Mouse (Mus musculus) midbrain, embryonic 13.5 days (tissue): ENCODE results near the gene Efcab3. TPM values are rescaled to one million over a fixed set of nuclear protein-coding genes. Genes with fewer than 3 reads are reported as not detected.
A peak's percentile ranks its signal among the peaks of the same experiment; 100 is the strongest.
"Not testable (repeated sequence)": the region's sequence is repeated elsewhere in the genome, so short reads cannot be mapped to it uniquely, and the experiment has no call there.

Source experiments
- ATAC-seq: fragments of 200-750 bp; cut with Nextera tagmentation; 2 replicates; pipeline ENCODE4 v1.8.0; 2017; ENCODE audit warnings: mild to moderate bottlenecking, moderate TSS enrichment, moderate library complexity
- H3K27ac ChIP-seq: fragments of 300-500 bp; sonication (generic); 2 replicates; pipeline ENCODE4 v1.5.1; 2015; ENCODE audit warnings: inconsistent platforms, mild to moderate bottlenecking, moderate library complexity
- H3K27me3 ChIP-seq: fragments of 300-500 bp; sonication (generic); 2 replicates; pipeline ENCODE4 v1.6.1; 2015; ENCODE audit warnings: mild to moderate bottlenecking, inconsistent platforms
- H3K36me3 ChIP-seq: fragments of 300-500 bp; sonication (generic); 2 replicates; pipeline ENCODE4 v1.6.1; 2015; ENCODE audit warnings: mild to moderate bottlenecking, inconsistent platforms
- H3K4me1 ChIP-seq: fragments of 300-500 bp; sonication (generic); replicated peaks from 2 replicates; pipeline ENCODE4 v1.6.1; 2015; ENCODE audit warnings: inconsistent platforms
- H3K4me2 ChIP-seq: fragments of 300-500 bp; sonication (generic); replicated peaks from 2 replicates; pipeline ENCODE4 v1.6.1; 2015; ENCODE audit warnings: moderate library complexity, mild to moderate bottlenecking, inconsistent platforms
- H3K4me3 ChIP-seq: fragments of 300-500 bp; sonication (generic); replicated peaks from 2 replicates; pipeline ENCODE4 v1.5.1; 2015; ENCODE audit warnings: mild to moderate bottlenecking, inconsistent platforms
- H3K9ac ChIP-seq: fragments of 300-500 bp; sonication (generic); replicated peaks from 2 replicates; pipeline ENCODE4 v1.6.1; 2015; ENCODE audit warnings: mild to moderate bottlenecking, inconsistent platforms
- H3K9me3 ChIP-seq: fragments of 300-500 bp; sonication (generic); 2 replicates; pipeline ENCODE4 v1.6.1; 2016; ENCODE audit warnings: mild to moderate bottlenecking, inconsistent platforms
- WGBS: fragments of 180-500 bp; shearing (Covaris S2); methylation state at CpG from one replicate; pipeline ENCODE4 v1.1.7; 2015; 5-methylcytosine and 5-hydroxymethylcytosine counted together
- polyA plus RNA-seq: library from polyadenylated mRNA; unstranded; fragments of >200 nt; fragmentation: Nextera tagmentation; extraction: Ambion mirVana; gene quantifications from 2 replicates; pipeline ENCODE4 v1.2.1, GENCODE M21; 2015

Gene Efcab3
- polyA plus RNA-seq, 1 experiment from 2014 or later: not detected

DNA sequence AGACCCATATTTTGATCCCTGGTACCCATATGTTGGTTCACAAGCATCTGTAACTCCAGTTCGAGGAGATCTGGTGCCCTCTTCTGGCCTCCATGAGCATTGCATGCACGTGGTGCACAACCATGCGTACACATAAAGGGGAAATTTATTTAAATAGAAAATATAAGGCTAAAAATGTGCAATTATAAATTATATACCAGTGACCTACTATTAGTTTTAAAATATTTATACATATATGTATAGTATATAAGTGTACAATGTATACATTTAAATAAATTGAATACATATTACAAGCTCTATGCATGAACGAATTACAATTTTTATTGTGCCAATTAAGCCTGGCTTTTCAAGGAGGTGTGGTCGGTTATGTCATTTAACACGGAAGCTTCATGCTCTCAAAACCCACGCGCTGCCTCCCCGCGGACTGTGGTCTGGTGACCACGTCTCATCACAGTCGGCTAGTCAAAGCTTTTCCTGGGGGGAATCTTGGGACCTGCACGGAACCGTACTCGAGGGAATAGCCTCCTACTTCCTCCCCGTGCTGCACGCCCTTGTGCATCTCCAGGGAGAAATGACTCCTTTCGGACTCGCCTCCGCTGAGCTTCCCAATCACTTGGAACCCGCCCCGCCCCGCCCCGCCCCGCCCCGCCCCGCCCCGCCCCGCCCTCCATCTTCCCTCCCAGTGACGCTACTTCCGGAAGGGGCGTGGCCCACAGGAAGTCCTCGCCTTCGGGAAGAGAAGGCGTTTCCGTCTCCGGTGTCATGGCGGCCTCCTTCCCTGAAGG is 62.5 kb downstream of the Efcab3 start, which contains the start of gene Mettl2:
Mettl2 (plus strand) TSS at position 691 of the 785 bp plus-strand sequence.
- ATAC-seq: peak; percentile 91
- no peaks in the 10 kb centered on the region for H3K27me3 ChIP-seq
- peak within 1 kb of the TSS; percentile 78 for H3K9ac ChIP-seq
- H3K27ac ChIP-seq: peak within 1 kb of the TSS; percentile 72
- WGBS: 1% methylated on average over 35 of the region's 38 CpGs
- H3K4me1 ChIP-seq: peaks cover 13% of the 10 kb centered on the region
- peak within 1 kb of the TSS; percentile 99 for H3K4me3 ChIP-seq
- peaks cover 16% of the 10 kb centered on the region for H3K36me3 ChIP-seq
- no peaks in the 10 kb centered on the region for H3K9me3 ChIP-seq
- H3K4me2 ChIP-seq: peak within 1 kb of the TSS; percentile 91

DNA sequence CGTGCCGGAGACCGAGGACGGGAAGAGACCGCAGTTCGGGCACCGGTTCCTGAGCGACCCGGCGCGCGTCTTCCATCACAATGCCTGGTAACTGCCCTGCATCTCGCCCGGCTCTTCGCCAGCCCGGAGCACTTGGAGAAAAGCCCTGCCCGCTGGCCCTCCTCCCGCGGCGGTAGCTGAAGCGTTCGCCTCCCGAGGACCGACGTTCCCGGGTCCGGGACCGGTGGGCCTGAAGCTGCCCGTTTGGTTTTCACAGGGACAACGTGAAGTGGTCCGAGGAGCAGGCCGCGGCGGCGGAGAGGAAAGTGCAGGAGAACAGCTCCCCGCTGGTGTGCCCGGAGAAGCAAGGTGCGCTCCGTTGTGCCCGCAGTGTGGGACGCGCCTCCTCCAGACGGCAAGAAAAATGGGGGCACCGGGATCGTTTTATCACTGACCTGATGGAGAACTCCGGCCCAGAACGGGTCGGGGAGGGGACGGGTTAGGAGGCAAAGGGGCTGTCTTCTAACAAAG is 63.2 kb downstream of the Efcab3 start:
- peak overlapping the region; percentile 99 for H3K4me3 ChIP-seq
- no peaks in the 10 kb centered on the region for H3K27me3 ChIP-seq
- no peak overlapping the region for H3K27ac ChIP-seq
- WGBS: under 1% methylated on average over 47 of the region's 49 CpGs
- ATAC-seq: no peak; the same call in 1 of the 2 replicates
- H3K4me2 ChIP-seq: peak overlapping the region; percentile 91
- peak overlapping the region; percentile 78 for H3K9ac ChIP-seq
- peaks cover 22% of the 10 kb centered on the region for H3K36me3 ChIP-seq
- H3K4me1 ChIP-seq: peaks cover 13% of the 10 kb centered on the region
- H3K9me3 ChIP-seq: no peaks in the 10 kb centered on the region

DNA sequence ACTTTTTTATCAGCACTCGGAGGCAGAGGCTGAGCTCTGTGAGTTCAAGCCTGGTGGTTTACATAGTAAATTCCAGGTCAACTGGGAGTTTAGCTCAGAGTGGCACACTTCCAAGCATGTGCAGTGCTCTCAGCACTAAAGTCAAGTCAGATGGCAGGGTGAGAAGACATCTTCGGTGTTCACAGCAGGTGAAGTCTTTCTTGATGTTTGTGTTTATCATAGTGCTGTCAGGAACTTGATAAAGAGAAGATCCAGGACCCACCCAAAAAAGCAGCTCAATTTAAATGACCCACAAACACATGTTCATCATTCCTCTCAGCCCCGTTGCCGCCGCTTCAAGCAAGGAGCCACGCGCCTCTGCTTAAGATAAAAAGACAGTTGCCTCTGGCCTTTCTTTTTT is 72.3 kb downstream of the Efcab3 start:
- ATAC-seq: no peak
- Histone ChIP-seq H3K9ac (no peak overlapping the region), H3K9me3 (no peaks in the 10 kb centered on the region), H3K36me3 (peaks cover 98% of the 10 kb centered on the region), H3K4me1 (no peaks in the 10 kb centered on the region), H3K4me3 (no peak overlapping the region), H3K4me2 (no peak overlapping the region), H3K27me3 (no peaks in the 10 kb centered on the region), H3K27ac (no peak overlapping the region)
- WGBS: 96% methylated on average over 7 of the region's 7 CpGs

DNA sequence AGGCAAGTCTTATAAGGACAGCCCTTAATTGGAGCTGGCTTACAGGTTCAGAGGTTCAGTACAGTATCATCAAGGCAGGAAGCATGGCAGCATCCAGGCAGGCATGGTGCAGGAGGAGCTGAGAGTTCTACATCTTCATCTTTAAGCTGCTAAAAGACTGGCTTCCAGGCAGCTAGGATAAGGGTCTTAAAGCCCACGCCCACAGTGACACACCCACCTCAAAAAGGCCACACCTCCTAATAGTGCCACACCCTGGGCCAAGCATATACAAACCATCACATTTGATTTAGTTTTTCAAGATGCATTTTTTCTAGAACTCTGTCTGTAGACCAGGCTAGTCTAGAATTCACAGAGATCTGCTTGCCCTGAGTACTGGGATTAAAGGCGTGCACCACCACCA is 73.9 kb downstream of the Efcab3 start:
- H3K27ac ChIP-seq, H3K4me3 ChIP-seq, H3K4me2 ChIP-seq, ATAC-seq, H3K9me3 ChIP-seq, H3K4me1 ChIP-seq, H3K27me3 ChIP-seq, H3K9ac ChIP-seq: not testable (repeated sequence)
- WGBS: 95% methylated on average over 2 of the region's 2 CpGs
- peaks cover 94% of the 10 kb centered on the region for H3K36me3 ChIP-seq

DNA sequence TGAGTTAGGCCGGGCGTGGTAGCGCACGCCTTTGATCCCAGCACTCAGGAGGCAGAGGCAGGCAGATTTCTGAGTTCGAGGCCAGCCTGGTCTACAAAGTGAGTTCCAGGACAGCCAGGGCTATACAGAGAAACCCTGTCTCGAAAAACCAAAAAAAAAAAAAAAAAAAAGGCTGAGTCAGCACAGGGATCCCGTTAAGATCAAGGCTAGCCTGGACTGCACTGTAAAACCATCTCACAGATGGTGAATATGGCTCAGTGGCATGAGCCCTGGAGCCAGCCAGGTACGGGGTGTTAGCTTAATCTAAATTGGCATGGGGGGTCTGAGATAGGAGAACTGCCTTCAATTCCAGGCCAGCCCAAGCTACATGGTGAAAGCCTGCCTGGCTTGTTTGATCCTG is 77.1 kb downstream of the Efcab3 start:
- not testable (repeated sequence) for ATAC-seq, H3K4me2 ChIP-seq, H3K4me3 ChIP-seq, H3K4me1 ChIP-seq, H3K27me3 ChIP-seq, H3K9me3 ChIP-seq, H3K9ac ChIP-seq, H3K27ac ChIP-seq
- WGBS: 98% methylated on average over 8 of the region's 8 CpGs
- peaks cover 62% of the 10 kb centered on the region for H3K36me3 ChIP-seq

DNA sequence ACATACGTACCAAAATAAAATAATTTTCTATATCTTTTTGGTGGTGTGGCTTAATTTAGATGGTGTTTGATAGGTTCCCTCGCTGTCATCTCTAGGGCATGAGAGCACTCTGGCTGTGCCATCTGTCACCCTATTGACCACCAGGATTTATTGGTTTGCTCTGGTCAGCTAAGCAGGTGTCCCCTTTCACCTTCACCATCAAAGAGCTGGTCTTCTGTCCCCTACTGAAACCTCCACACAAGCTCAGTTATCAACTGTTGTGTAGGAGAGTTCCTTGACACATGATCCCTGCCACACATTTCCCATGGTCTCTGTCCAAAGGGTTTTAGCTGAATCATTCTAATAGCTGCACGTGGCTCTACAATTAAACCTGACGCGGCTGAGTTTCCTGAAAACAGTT is 77.7 kb downstream of the Efcab3 start:
- peaks cover 56% of the 10 kb centered on the region for H3K36me3 ChIP-seq
- H3K4me2 ChIP-seq: no peak overlapping the region
- ATAC-seq: no peak
- no peak overlapping the region for H3K9ac ChIP-seq
- H3K27ac ChIP-seq: no peak overlapping the region
- H3K4me1 ChIP-seq: no peaks in the 10 kb centered on the region
- no peak overlapping the region for H3K4me3 ChIP-seq
- H3K27me3 ChIP-seq: no peaks in the 10 kb centered on the region
- no peaks in the 10 kb centered on the region for H3K9me3 ChIP-seq
- 96% methylated on average over 5 of the region's 5 CpGs for WGBS

DNA sequence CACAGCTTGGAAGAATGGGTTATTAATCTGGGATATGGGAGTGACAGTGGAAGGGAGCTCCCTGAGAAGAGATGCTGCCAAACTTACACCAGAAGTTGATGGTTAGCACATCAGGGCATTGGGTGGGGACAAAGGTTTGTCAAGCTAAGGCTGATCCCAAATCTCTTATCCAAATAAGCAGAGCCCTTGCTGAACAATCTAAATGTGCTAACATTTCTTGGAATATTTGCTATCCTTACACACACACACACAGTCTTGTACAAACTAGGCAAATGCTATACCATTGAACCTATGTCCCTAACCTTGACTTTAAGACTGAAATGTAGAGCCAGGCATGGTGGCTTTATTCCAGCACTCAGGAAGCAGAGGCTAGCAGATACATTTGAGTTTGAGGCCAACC is 80.2 kb downstream of the Efcab3 start:
- Histone ChIP-seq H3K4me2 (no peak overlapping the region), H3K4me3 (no peak overlapping the region), H3K27me3 (no peaks in the 10 kb centered on the region), H3K4me1 (no peaks in the 10 kb centered on the region), H3K36me3 (peaks cover 31% of the 10 kb centered on the region), H3K27ac (no peak overlapping the region), H3K9me3 (no peaks in the 10 kb centered on the region), H3K9ac (no peak overlapping the region)
- no peak for ATAC-seq

DNA sequence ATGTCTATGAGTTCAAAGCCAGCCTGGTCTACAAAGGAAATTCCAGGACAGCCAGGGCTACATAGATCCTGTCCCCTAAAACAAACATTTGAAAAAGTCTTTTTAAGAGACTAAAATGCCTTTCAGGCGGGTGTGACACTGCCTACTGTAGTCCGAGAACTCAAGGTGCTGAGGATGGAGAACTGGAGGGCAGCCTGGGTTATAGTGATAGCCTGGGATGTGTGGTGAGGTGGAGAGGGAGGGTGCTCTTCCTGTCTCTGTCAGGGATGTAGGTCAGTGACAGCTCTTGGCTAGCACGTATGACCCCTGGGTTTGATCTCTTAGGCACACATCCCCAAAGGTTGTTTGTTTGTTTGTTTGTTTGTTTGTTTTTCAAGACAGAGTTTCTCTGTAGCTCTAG is 80.7 kb downstream of the Efcab3 start:
- no peak for ATAC-seq
- H3K4me1 ChIP-seq: no peaks in the 10 kb centered on the region
- 88% methylated on average over 3 of the region's 3 CpGs for WGBS

DNA sequence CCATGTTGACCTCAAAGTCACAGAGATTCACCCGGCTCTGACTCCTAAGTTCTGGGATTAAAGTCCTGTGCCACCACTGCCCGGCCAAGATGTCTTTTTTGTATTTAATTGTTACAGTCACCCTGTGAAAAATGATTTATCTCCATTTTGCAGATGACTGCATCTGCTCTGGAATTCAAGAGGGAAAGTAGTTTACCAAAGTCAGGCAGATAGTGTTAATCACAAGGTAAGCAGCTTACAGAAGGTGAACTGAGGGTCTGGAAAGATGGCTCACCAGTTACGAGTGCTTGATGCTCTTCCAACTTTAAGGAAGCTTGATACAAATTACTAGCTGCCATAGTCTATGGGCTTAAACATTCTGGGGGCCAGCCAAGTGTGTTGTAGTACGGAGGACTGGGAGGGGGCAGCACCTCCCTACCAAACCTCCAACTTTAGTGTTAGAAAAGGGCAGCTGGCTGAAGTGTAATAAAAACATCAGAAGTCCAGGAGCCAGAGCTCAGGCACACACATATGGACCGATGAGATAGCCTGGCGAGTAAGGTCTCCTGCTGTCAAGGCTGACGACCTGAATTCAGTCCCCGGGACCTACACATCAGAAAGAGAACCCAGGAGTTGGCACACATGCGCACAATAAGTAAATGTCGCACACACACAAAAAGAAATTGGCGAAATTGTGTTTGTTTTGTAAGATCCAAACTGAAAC is 81.3 kb downstream of the Efcab3 start:
- Histone ChIP-seq H3K4me2 (no peak overlapping the region), H3K9me3 (no peaks in the 10 kb centered on the region), H3K27me3 (no peaks in the 10 kb centered on the region), H3K4me3 (no peak overlapping the region), H3K4me1 (no peaks in the 10 kb centered on the region), H3K36me3 (peaks cover 20% of the 10 kb centered on the region), H3K27ac (no peak overlapping the region), H3K9ac (no peak overlapping the region)
- no peak for ATAC-seq
- WGBS: 85% methylated on average over 11 of the region's 11 CpGs

More for the DNA sequence above, 80.7 kb downstream of the Efcab3 start:
- Histone ChIP-seq H3K36me3 (peaks cover 26% of the 10 kb centered on the region), H3K27ac (no peak overlapping the region), H3K4me2 (no peak overlapping the region), H3K4me3 (no peak overlapping the region), H3K9ac (no peak overlapping the region), H3K9me3 (no peaks in the 10 kb centered on the region), H3K27me3 (no peaks in the 10 kb centered on the region)

DNA sequence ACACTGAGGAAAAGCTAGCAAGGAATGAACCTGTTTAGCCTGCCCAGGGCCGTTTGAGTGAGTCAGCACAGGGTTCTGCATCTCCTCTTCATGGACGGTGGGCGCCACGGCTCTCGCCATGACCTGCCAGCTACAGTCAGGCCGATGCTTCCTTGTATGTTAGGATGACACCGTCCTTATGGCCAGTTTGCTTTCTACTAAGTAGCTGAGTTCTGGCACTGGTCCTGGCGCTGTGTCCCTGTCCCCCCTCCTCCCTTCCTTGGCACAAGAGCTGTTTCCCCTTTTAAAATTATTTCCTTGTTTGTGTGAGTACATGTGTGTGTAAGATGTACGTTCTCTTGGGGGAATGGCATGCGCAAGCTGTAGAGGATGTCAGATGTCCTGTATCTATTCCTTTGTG is 81.8 kb downstream of the Efcab3 start:
- WGBS: 90% methylated on average over 10 of the region's 10 CpGs
- ATAC-seq: no peak
- H3K4me3 ChIP-seq: no peak overlapping the region

DNA sequence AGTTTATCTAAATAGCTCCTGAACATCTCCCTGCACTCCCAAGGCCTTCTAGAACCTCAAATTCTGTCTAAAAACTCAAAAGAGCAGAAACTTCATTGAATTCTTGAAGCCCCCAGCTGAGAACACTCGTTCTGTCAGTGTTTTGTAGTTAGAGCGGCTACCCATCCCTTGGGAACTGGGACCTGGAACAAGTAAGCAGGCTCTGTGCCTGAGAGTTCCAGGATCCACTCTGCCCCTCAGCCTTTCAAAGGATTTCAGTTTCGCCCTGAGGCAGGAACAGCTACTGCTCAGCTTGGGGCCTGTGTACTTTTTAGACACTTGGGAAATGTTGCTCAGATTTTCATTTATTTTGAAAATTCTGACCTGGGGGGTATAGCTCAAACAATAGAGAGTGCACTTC is 83.2 kb downstream of the Efcab3 start, which contains the start of gene Gm10842:
Gm10842 (plus strand) TSS at position 301 of the 400 bp plus-strand sequence.
- H3K4me2 ChIP-seq: no peak within 1 kb of the TSS
- H3K9me3 ChIP-seq: no peaks in the 10 kb centered on the region
- 0 out of 2 replicates have a peak, but pooled peaks cover 8% of the 10 kb centered on the region for H3K4me1 ChIP-seq
- no peak within 1 kb of the TSS for H3K4me3 ChIP-seq
- no peak within 1 kb of the TSS for H3K9ac ChIP-seq
- no peak for ATAC-seq
- H3K36me3 ChIP-seq: 0 out of 2 replicates have a peak, but pooled peaks cover 4% of the 10 kb centered on the region
- no peak within 1 kb of the TSS for H3K27ac ChIP-seq
- no peaks in the 10 kb centered on the region for H3K27me3 ChIP-seq
- WGBS: 68% methylated on average over 3 of the region's 3 CpGs

More for the DNA sequence above, 81.8 kb downstream of the Efcab3 start:
- H3K4me2 ChIP-seq: no peak overlapping the region
- H3K27ac ChIP-seq: no peak overlapping the region
- H3K9me3 ChIP-seq: no peaks in the 10 kb centered on the region
- peaks cover 15% of the 10 kb centered on the region for H3K36me3 ChIP-seq
- H3K9ac ChIP-seq: no peak overlapping the region
- no peaks in the 10 kb centered on the region for H3K27me3 ChIP-seq
- no peaks in the 10 kb centered on the region for H3K4me1 ChIP-seq

DNA sequence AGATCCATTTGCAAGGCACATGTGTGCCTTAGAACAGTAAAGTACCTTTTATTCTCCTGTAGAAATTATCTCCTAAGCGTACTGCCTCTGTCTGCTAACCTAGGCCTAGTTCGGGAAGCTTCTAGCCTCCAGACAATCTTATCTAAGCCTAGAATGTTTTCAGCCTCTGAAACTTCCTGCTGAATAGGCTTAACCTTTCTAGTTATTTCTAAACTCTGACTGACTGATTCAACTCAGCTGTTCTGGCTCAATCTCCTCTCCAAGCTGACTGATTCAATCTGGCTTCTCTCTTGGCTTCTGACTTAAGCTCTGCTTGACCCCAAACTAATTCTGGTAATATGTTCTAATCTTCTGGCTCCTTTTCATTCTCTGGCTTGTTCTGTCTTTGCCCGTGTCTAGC is 86.0 kb downstream of the Efcab3 start:
- Histone ChIP-seq H3K36me3 (no peaks in the 10 kb centered on the region), H3K9ac (no peak overlapping the region), H3K27me3 (no peaks in the 10 kb centered on the region), H3K4me1 (peaks cover 18% of the 10 kb centered on the region; the same call in 1 of the 2 replicates), H3K9me3 (no peaks in the 10 kb centered on the region), H3K4me2 (no peak overlapping the region), H3K27ac (no peak overlapping the region), H3K4me3 (no peak overlapping the region)
- WGBS: 84% methylated on average over 3 of the region's 3 CpGs
- no peak for ATAC-seq
